Mouse (Mus musculus): Measurements from ENCODE around the gene Ankrd23. TPM values are rescaled to one million over a fixed set of nuclear protein-coding genes. Genes with fewer than 3 reads are reported as not detected.
"Not testable (repeated sequence)": the region's sequence is repeated elsewhere in the genome, so short reads cannot be mapped to it uniquely, and the experiment has no call there.

Ankrd23 gene
- 17.9 and 20.0 TPM in 2 replicates for polyA plus RNA-seq (2015; fragmentation: Nextera tagmentation; extraction: Ambion mirVana)

DNA sequence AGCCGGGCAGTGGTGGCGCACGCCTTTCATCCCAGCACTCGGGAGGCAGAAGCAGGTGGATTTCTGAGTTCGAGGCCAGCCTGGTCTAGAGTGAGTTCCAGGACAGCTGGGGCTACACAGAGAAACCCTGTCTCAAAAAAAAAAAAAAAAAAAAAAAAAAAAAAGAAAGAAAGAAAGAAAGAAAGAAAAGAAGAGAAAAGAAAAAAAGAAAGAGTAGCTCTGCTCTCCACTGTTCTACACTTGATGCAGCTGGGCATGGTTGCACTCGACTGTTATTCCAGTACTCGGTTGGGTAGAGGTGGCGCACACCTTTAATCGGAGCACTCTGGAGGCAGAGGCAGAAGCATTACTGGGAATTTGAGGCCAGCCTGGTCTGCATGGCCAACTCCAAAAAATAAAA, at the start of gene Ankrd23:
Gene Ankrd23, minus strand, starts transcription at position 101 of the 400 bp plus-strand sequence.
- not testable (repeated sequence) for ATAC-seq (ENCODE audit: low read depth); H3K27ac ChIP-seq (ENCODE audit: low read length); H3K9me3 ChIP-seq (ENCODE audit: control insufficient read depth, low read length); H3K9ac ChIP-seq (ENCODE audit: low read length); H3K27me3 ChIP-seq (ENCODE audit: control insufficient read depth, insufficient read depth, low read depth, low read length); H3K4me3 ChIP-seq (ENCODE audit: low read length); H3K4me2 ChIP-seq (ENCODE audit: low read depth, low read length)
- Histone ChIP-seq H3K4me1 (replicated peaks; ENCODE audit: control insufficient read depth, insufficient read depth, low read length) (peaks cover 11% of the 10 kb centered on the region), H3K36me3 (ENCODE audit: control insufficient read depth, insufficient read depth, low read length) (peaks cover 11% of the 10 kb centered on the region)
- WGBS, result 88% methylated on average over 9 of the region's 9 CpGs

DNA sequence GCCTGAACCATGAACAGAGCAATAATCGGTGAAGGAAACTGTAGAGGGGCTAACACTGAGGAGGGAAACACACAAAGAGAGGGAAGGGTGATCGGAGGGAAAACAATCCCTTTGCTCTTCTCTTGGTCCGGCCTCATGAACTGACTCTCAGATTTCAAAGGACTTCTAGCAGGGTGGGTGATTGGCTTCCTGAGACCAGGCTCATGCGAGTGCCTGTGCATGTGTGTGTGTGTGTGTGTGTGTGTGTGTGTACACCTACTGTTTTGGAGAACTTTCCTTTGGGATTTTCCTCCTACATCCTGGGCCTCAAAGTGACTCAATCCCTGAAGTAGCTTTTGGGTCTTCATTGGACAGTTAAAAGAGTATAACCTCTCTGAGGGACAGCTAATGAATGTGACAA, 49.6 kb upstream of the Ankrd23 start:
- H3K27ac ChIP-seq (ENCODE audit: low read length), result no peak overlapping the region
- 40% methylated on average over 4 of the region's 4 CpGs for WGBS
- H3K27me3 ChIP-seq (ENCODE audit: control insufficient read depth, insufficient read depth, low read depth, low read length), result no peaks in the 10 kb centered on the region
- no peak overlapping the region for H3K4me2 ChIP-seq (ENCODE audit: low read depth, low read length)
- H3K9me3 ChIP-seq (ENCODE audit: control insufficient read depth, low read length), result no peaks in the 10 kb centered on the region
- no peak overlapping the region for H3K4me3 ChIP-seq (ENCODE audit: low read length)
- no peak overlapping the region for H3K9ac ChIP-seq (ENCODE audit: low read length)
- no peak for ATAC-seq (ENCODE audit: low read depth)
- peaks cover 36% of the 10 kb centered on the region for H3K4me1 ChIP-seq (replicated peaks; ENCODE audit: control insufficient read depth, insufficient read depth, low read length)
- no peaks in the 10 kb centered on the region for H3K36me3 ChIP-seq (ENCODE audit: control insufficient read depth, insufficient read depth, low read length)

- Histone ChIP-seq H3K9ac (ENCODE audit: low read length) (no peak overlapping the region), H3K9me3 (ENCODE audit: control insufficient read depth, low read length) (no peaks in the 10 kb centered on the region), H3K4me3 (ENCODE audit: low read length) (no peak overlapping the region), H3K27ac (ENCODE audit: low read length) (no peak overlapping the region), H3K36me3 (ENCODE audit: control insufficient read depth, insufficient read depth, low read length) (no peaks in the 10 kb centered on the region), H3K4me1 (replicated peaks; ENCODE audit: control insufficient read depth, insufficient read depth, low read length) (peaks cover 33% of the 10 kb centered on the region), H3K4me2 (ENCODE audit: low read depth, low read length) (no peak overlapping the region), H3K27me3 (ENCODE audit: control insufficient read depth, insufficient read depth, low read depth, low read length) (no peaks in the 10 kb centered on the region)
- ATAC-seq (ENCODE audit: low read depth), result no peak
- 65% methylated on average over 8 of the region's 8 CpGs for WGBS
Observed at GRCm38 (mm10) chr1:36583408-36584116, 46.9 kb upstream of the Ankrd23 start.

DNA sequence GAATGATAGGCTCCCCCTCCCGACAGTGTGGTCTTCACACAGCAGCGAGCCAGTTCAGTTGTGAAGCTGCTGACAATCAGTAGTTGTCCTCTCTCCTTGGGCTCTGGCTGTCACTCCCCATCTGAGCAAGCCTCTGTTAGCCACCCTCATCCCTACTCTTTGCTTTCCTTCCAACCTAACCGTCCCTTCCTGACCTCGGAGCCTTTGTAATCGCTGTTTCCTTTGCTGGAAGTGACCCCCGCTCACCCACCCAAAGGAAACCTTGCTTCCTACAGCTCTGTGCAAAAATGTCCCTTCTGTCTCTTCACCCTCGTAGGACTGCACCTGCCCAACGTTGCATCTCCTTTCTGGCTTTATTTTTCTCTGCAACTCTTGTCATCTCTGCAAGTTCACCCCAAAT, 45.5 kb upstream of the Ankrd23 start:
- WGBS, result 72% methylated on average over 8 of the region's 8 CpGs

DNA sequence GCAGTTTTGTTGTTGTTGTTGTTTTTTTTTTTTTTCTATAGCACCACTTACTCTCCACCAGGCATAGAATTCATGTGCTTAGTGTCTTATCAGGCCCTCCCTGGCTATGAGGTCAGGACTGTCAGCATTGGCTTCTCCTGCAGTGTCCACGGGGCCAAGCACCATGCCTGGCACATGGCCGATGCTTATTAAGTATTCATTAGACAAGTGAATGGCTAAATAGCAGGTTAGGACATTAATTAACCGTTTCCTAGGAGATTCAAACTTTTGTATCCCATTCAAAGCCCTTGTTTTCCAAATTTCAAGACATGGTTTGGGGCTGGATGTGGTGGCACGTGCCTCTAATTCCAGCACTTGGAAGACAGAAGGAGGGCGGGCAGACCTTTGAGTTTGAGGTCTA, 44.6 kb upstream of the Ankrd23 start:
- H3K4me2 ChIP-seq (ENCODE audit: low read depth, low read length), result no peak overlapping the region
- no peak for ATAC-seq (ENCODE audit: low read depth)
- peak overlapping the region; percentile 61; the same call in 1 of the 2 replicates for H3K9ac ChIP-seq (ENCODE audit: low read length)
- H3K4me1 ChIP-seq (replicated peaks; ENCODE audit: control insufficient read depth, insufficient read depth, low read length), result peaks cover 28% of the 10 kb centered on the region
- H3K9me3 ChIP-seq (ENCODE audit: control insufficient read depth, low read length), result no peaks in the 10 kb centered on the region
- H3K27me3 ChIP-seq (ENCODE audit: control insufficient read depth, insufficient read depth, low read depth, low read length), result no peaks in the 10 kb centered on the region
- H3K4me3 ChIP-seq (ENCODE audit: low read length), result no peak overlapping the region
- no peaks in the 10 kb centered on the region for H3K36me3 ChIP-seq (ENCODE audit: control insufficient read depth, insufficient read depth, low read length)
- H3K27ac ChIP-seq (ENCODE audit: low read length), result peak overlapping the region; percentile 82
- 77% methylated on average over 5 of the region's 5 CpGs for WGBS

More for the DNA sequence above, 45.5 kb upstream of the Ankrd23 start:
- H3K9me3 ChIP-seq (ENCODE audit: control insufficient read depth, low read length), result no peaks in the 10 kb centered on the region
- no peak overlapping the region for H3K27ac ChIP-seq (ENCODE audit: low read length)
- H3K4me1 ChIP-seq (replicated peaks; ENCODE audit: control insufficient read depth, insufficient read depth, low read length), result peaks cover 25% of the 10 kb centered on the region
- H3K4me3 ChIP-seq (ENCODE audit: low read length), result no peak overlapping the region
- no peak for ATAC-seq (ENCODE audit: low read depth)
- no peaks in the 10 kb centered on the region for H3K27me3 ChIP-seq (ENCODE audit: control insufficient read depth, insufficient read depth, low read depth, low read length)
- H3K36me3 ChIP-seq (ENCODE audit: control insufficient read depth, insufficient read depth, low read length), result no peaks in the 10 kb centered on the region
- no peak overlapping the region for H3K4me2 ChIP-seq (ENCODE audit: low read depth, low read length)
- no peak overlapping the region for H3K9ac ChIP-seq (ENCODE audit: low read length)

GRCm38 (mm10) chr1:36580384-36581207, 43.9 kb upstream of the Ankrd23 start:
- 2% methylated on average over 17 of the region's 17 CpGs for WGBS
- peak overlapping the region; percentile 36 for H3K4me3 ChIP-seq (ENCODE audit: low read length)

DNA sequence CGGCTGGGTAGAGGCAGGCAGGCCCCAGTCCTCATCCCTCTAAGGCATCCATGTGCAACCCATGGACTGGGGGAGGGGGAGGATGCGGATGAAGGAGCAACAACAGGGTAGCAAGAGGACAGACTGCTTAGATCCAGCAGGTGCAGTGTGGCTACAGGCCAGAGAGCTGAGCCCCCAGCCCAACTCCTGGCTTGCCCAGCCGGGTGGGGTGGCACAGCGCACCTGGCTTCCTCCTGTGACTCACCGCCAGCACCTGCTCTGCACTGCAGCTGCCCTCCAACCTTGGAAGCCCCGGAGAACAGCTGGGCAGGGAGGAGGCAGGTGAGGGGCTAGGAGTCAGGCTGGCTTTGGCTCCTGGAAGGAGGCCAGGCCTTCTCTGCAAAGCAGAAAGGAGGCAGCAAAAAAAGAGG, 43.3 kb upstream of the Ankrd23 start:
- no peaks in the 10 kb centered on the region for H3K9me3 ChIP-seq (ENCODE audit: control insufficient read depth, low read length)
- H3K4me2 ChIP-seq (ENCODE audit: low read depth, low read length), result peak overlapping the region; percentile 53
- 28% methylated on average over 6 of the region's 6 CpGs for WGBS
- H3K36me3 ChIP-seq (ENCODE audit: control insufficient read depth, insufficient read depth, low read length), result no peaks in the 10 kb centered on the region
- H3K4me3 ChIP-seq (ENCODE audit: low read length), result peak overlapping the region; percentile 36; the same call in 1 of the 2 replicates
- ATAC-seq (ENCODE audit: low read depth), result peak; percentile 65
- no peaks in the 10 kb centered on the region for H3K27me3 ChIP-seq (ENCODE audit: control insufficient read depth, insufficient read depth, low read depth, low read length)
- H3K4me1 ChIP-seq (replicated peaks; ENCODE audit: control insufficient read depth, insufficient read depth, low read length), result peaks cover 34% of the 10 kb centered on the region
- H3K27ac ChIP-seq (ENCODE audit: low read length), result peak overlapping the region; percentile 82
- H3K9ac ChIP-seq (ENCODE audit: low read length), result peak overlapping the region; percentile 61

More at GRCm38 (mm10) chr1:36580384-36581207, 43.9 kb upstream of the Ankrd23 start:
- peak overlapping the region; percentile 53 for H3K4me2 ChIP-seq (ENCODE audit: low read depth, low read length)
- peak overlapping the region; percentile 61 for H3K9ac ChIP-seq (ENCODE audit: low read length)
- H3K36me3 ChIP-seq (ENCODE audit: control insufficient read depth, insufficient read depth, low read length), result no peaks in the 10 kb centered on the region
- H3K9me3 ChIP-seq (ENCODE audit: control insufficient read depth, low read length), result no peaks in the 10 kb centered on the region
- H3K27ac ChIP-seq (ENCODE audit: low read length), result peak overlapping the region; percentile 82
- peaks cover 29% of the 10 kb centered on the region for H3K4me1 ChIP-seq (replicated peaks; ENCODE audit: control insufficient read depth, insufficient read depth, low read length)
- ATAC-seq (ENCODE audit: low read depth), result peak; percentile 94
- H3K27me3 ChIP-seq (ENCODE audit: control insufficient read depth, insufficient read depth, low read depth, low read length), result no peaks in the 10 kb centered on the region

GRCm38 (mm10) chr1:36576991-36577675, 40.5 kb upstream of the Ankrd23 start:
- H3K36me3 ChIP-seq (ENCODE audit: control insufficient read depth, insufficient read depth, low read length), result no peaks in the 10 kb centered on the region
- H3K4me1 ChIP-seq (replicated peaks; ENCODE audit: control insufficient read depth, insufficient read depth, low read length), result peaks cover 48% of the 10 kb centered on the region
- H3K27ac ChIP-seq (ENCODE audit: low read length), result no peak overlapping the region
- no peak for ATAC-seq (ENCODE audit: low read depth)
- no peaks in the 10 kb centered on the region for H3K27me3 ChIP-seq (ENCODE audit: control insufficient read depth, insufficient read depth, low read depth, low read length)
- WGBS, result 70% methylated on average over 6 of the region's 6 CpGs
- H3K4me3 ChIP-seq (ENCODE audit: low read length), result no peak overlapping the region
- no peak overlapping the region for H3K4me2 ChIP-seq (ENCODE audit: low read depth, low read length)
- no peaks in the 10 kb centered on the region for H3K9me3 ChIP-seq (ENCODE audit: control insufficient read depth, low read length)
- H3K9ac ChIP-seq (ENCODE audit: low read length), result no peak overlapping the region

DNA sequence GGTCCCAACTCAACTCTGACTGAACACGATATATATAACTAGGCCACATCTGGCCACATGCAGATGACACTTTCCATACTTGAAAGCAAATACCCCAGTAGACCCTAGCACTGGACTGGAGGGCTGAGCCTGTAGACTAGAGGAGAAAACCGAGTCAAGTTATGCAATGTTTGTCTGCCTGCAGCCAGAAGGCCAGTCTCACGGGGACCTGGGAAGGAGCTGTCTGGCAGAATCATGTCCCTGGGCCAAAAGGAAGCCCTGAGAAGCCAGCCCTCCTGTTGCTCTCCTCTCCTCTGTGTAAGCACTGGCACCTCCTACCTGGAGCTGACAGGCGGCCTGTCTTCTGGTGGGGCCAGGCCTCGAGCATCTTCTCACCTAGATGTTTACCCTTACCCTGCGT, 38.7 kb upstream of the Ankrd23 start:
- Histone ChIP-seq H3K4me3 (ENCODE audit: low read length) (no peak overlapping the region), H3K4me2 (ENCODE audit: low read depth, low read length) (no peak overlapping the region), H3K36me3 (ENCODE audit: control insufficient read depth, insufficient read depth, low read length) (no peaks in the 10 kb centered on the region), H3K9me3 (ENCODE audit: control insufficient read depth, low read length) (no peaks in the 10 kb centered on the region), H3K4me1 (replicated peaks; ENCODE audit: control insufficient read depth, insufficient read depth, low read length) (peaks cover 46% of the 10 kb centered on the region), H3K9ac (ENCODE audit: low read length) (no peak overlapping the region), H3K27me3 (ENCODE audit: control insufficient read depth, insufficient read depth, low read depth, low read length) (no peaks in the 10 kb centered on the region), H3K27ac (ENCODE audit: low read length) (no peak overlapping the region)
- 46% methylated on average over 6 of the region's 6 CpGs for WGBS
- ATAC-seq (ENCODE audit: low read depth), result no peak

Measured in lung, embryonic 16.5 days (tissue).